Mouse (Mus musculus) v-Abl transformed pro-B cells (cell line): ENCODE data around the gene Frrs1.

ENCODE experiments used
- in situ Hi-C, 2 experiments: fragments of 400-800 bp; cut with MboI; formaldehyde crosslinking; loops; one replicate each; pipeline ENCODE4 v1.15.1; 2025; ENCODE audit not compliant: unreplicated experiment in 2 of 2

The Frrs1 gene

DNA sequence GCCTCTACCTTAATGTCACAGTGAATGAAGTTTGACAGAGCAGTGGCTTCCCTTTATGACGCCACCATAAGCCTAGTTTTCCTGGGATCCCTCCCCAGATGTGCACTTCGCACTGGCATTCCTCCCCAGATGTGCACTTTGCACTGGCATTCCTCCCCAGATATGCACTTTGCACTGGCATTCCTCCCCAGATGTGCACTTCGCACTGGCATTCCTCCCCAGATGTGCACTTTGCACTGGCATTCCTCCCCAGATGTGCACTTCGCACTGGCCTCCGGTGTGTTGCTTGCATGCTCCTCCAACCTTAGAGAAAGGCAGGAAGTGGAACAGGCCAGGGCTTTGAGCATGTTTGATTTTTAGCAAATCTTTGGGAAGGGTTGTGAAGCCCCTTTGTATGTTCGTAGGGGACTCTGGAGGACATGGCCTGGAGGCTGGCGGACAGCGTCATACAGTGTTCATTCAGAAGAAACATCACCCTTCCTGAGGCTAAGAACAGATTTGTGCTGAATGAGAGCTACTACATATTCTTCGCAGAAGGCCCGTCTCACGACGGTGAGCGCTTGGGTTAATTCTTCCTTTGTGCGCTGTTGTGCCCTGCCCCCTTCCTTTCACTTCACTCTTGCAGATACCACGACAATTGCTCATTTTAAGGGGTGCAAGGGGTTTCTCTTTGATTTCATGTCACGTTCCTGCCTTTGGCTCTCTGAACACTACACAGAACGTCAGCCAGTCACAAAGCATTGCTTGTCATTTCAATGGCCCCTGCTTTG lies 32.4 kb downstream of the Frrs1 start:
- in situ Hi-C loops, result no loop called here

GRCm38 (mm10) chr3:116892206-116892563 lies 32.9 kb downstream of the Frrs1 start:
- in situ Hi-C loops, result no loop called here

- in situ Hi-C loops, result no loop called here
Observed at GRCm38 (mm10) chr3:116892872-116893271, 33.6 kb downstream of the Frrs1 start.

- in situ Hi-C loops, result no loop called here
Observed at GRCm38 (mm10) chr3:116904158-116904557, 44.9 kb downstream of the Frrs1 start.

DNA sequence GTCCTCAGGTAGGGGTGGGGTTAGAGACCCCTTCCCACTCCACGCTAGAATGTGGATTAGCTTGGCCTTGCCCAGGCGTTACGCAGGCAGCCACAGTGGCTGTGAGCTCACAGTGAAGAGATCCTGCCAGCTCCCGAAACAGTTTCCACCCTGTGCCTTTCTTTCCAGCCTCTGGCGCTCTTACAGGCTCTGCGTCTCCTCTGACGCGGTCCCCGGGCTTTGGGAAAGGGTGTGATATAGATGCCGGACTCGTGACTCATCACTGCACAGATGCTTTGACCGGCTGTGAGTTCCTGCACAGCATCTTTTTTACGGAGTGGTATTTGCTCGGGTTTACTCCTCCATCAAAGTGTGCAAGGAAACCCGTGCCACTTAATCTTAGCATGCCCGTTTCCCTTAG lies 46.6 kb downstream of the Frrs1 start:
- in situ Hi-C loops, result no loop called here

GRCm38 (mm10) chr3:116906596-116906995 lies 47.3 kb downstream of the Frrs1 start:
- in situ Hi-C loops, result no loop called here

GRCm38 (mm10) chr3:116914374-116914773 lies 55.1 kb downstream of the Frrs1 start:
- in situ Hi-C loops, result no loop called here

DNA sequence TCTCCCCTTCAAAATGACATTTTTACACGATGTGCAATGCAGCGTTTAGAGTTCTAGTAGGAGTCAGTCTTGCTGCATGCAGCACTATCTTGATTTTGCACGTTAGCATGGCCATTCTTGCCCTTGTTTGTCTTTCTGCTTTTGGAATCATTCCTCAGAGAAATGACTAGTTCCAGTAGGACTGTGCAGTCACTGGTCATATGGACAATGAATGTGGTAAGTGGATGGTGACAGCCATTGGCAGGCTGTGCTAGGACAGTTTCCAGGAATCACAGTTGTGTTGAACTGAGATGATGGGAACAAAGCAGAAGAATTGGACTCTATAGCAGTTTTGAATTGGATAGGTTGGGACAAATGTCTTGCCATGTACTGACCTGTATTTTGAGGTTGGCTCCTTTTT lies 55.7 kb downstream of the Frrs1 start:
- in situ Hi-C loops, result no loop called here

DNA sequence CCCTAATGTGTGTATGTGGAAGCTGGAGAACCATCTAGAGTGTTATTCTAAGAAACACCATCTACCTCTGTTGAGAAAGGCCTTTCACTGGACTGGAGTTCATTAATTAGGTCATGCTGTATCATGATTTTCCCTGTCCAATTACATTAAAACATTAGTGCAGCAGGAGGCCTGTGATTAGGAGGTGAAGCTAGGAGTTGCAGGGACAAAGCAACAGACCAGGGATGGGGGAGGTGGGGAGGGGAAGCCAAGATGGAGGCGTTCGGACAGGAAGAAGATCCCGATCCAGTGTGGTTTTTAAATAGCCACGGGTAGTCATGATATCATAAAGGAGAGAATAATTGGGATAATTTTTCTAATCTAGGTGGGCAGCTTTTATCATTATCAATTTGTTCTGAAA lies 57.8 kb downstream of the Frrs1 start:
- in situ Hi-C loops, result no loop called here

- in situ Hi-C loops, result no loop called here
Observed at GRCm38 (mm10) chr3:116921535-116921934, 62.3 kb downstream of the Frrs1 start.

DNA sequence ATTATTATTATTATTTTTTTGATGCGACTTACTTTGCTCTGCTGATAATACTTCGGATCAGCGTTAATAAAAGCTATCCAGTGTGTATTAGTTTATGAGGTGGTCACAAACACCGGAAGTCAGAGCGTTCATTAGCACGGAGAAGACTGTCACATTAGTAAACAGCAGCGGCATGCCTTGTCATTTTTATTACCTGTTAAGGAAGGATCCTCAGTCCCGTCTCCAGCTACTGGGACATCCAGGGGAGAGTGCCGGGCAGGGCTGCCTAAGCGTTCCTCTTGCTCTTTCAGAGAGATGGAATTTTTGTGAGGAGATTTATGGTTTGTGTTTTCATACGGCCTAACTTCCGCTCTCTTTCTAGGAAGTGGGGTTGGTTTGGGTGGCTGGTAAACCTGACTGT lies 63.8 kb downstream of the Frrs1 start:
- in situ Hi-C loops, result no loop called here

GRCm38 (mm10) chr3:116928994-116929393 lies 69.7 kb downstream of the Frrs1 start:
- in situ Hi-C loops, result no loop called here

DNA sequence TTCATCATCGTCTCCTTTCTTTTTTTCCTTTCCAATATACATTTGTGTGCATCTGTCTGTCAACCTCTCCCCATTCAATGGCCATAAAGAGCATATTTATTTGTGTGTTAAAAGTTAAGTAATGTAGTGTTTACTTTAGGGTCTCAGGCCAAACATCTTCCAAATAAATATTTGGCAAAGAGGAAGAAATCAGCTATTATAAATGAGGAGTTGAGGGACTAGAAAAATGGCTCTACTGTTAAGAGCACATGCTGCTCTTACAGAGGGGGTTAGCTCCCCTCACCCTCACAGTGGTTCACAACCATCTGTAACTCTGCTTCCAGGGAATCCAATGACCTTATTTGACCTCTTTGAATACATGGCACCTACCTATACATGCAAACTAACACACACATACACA lies 73.9 kb downstream of the Frrs1 start:
- in situ Hi-C loops, result no loop called here

DNA sequence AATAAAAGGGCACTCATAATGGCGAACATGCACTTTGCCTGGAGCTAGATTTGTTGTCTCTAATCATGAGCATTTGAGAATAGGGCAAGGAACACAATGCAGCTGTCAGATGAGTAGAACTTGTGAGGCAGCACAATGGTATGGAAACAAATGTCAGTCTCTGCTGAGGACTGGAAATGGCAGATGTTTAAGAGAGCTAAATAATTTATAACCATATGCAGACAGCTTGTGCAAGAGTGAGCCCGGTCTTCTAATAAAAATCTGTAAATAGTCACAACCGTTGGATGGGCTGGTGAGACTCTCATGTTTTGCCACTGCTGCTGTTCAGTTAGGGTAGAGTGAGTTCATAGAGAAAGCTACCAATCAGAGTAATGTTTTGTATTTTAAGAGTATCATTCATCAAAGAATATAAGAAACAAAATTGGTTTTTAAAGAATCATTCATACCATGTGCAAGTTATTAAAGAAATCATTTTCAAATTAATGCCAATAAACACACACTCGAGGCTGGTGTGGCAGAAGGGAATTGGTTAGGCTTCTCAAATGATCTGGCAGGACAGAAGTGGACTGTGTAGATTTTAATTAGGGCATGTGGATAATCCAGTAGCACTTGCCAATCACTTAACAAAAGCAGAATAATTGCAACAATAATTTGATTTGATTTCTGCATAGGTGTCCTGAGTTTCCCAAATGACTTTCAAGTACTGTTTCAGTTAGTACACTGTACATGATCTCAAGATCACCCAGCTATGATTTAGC lies 77.8 kb downstream of the Frrs1 start:
- in situ Hi-C loops, result no loop called here

DNA sequence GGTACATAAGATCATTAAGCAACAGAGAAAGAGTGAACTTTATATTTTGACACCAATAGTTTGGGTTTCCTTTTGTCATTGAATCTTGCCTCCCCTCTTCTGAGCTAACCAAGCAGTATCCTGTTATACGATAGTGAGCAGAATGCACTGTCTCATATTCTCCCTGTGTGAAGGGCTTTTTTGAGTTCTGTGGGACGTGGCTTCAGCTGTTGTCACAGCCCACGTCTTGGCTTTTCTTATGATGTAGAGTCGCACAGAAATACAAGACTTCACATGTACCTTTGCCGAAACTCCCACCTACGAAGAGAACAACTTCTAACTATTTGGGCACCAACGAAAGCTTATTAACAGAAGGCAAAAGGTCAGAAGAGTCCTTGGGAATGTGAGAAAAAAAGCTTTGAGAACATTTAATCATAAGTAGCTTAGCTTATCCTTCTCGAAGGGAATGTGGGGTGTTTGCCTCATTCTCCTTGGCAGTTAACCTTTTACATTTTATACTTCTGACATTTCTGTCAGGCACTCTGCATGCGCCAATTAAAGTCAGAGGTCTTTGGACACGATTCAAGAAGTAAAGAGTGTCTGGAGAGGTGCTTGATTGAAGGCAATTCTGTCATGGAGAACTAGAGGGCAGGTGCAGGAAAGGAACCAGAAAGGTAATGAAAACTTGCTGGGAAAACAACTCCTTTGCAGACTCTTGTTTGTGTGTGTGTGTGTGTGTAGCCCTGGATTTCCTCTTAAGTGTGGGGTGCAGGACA lies 81.7 kb downstream of the Frrs1 start:
- in situ Hi-C loops, result no loop called here

DNA sequence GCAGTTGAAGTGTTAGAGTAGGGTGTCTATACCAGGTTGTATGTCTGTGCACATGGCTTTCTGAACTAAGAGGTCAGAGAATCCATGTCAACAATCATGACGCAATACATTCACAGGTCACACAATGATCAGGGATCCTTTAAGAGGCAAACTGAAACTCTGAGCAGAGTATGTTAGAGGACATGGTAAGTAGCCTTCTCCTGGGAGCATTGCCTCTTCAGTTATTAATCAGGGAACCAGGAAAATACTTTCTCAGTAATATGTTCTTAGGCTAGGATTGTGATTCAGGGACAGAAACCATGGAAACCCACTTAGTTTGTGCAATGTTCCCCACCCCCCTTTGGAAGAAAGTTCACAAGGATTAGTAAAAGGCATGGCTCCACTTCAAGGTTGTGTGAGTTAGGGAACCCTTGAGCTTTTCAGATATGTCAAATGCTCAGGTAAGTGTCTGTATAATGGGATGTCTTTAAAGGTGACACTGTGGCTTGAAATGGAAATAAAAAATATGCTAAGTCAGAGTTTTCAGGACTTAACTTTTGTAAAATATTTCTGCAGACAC lies 82.4 kb downstream of the Frrs1 start:
- in situ Hi-C loops, result no loop called here

DNA sequence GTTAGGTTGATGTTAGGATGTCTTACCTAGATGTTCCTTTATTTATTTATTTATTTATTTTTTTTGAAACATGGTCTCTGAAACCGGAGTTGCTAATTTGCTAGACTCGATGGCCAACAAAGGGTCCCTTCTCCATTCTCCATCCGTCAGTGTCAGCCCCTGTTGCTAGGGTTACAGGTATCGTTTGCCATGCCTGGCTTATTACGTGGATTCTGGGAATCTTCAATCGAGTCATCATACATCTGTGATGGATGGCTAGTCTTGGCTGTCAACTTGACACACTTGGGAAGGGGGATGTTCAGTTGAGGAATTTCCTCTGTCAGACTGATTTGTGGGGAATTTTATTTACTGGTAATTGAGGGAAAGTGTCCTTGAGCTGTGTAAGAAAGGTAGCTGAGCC lies 83.5 kb downstream of the Frrs1 start:
- in situ Hi-C loops, result no loop called here

DNA sequence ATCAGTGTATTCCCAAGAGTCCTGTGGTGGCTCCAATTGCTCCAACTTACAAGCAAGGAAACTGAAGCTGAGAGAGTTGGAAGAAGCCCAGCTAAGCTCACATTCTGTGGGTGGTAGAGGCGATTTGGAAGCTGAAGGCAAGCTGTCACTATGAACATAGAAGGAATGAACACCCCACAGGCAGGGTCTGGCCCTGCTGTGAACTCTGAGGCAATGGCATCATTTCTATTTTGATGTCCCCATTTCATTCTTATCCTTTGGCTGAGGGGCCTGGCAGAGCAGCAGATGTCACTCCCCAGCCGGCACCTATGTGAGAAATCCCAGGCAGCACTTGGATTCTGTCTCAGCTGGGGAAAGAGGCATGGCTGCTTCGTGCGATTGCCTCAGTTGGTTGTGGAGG lies 84.2 kb downstream of the Frrs1 start:
- in situ Hi-C loops, result no loop called here

DNA sequence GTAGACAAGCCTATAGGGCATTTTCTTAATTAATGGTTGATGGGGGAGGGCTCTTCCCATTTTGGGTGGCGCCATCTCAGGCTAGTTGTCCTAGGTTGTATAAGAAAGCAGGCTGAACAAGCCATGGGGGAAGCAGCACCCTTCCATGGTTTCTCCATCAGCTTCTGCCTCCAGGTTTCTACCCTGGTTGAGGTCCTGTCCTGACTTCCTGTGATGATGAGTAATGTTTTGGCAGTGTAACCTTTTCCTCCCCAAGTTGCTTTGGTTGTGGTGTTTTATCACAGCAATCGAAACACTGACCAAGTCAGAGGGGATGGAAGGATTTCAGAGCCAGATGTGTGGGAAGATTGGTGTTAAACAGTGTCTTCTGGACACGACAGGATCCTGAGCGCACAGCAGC lies 87.2 kb downstream of the Frrs1 start:
- in situ Hi-C loops, result no loop called here

DNA sequence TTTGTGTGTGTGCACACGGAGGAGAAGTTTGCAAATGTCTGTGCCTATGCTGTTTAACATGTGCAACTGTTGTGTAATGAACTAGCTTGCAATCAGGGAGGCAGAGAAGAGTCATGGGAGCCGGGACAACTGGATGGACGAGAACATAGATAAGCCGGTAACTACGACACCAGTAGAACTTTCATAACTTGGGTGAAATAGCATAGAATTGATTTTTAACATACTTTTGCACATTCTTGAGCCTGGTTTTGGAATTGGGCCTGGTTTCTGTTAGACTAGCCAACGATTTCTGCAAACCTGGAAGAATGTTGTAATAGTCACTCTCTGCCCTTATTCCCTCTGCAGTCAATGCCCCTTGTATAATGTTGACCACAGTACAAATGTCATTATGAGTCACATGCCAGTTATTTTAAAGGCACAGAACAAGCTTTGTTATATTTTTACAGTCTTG lies 91.4 kb downstream of the Frrs1 start:
- in situ Hi-C loops, result no loop called here

- in situ Hi-C loops, result no loop called here
Observed at GRCm38 (mm10) chr3:116951489-116951888, 92.2 kb downstream of the Frrs1 start.
